Mouse (Mus musculus) heart, postnatal 0 days (tissue): ENCODE measurements around the gene Znhit2.

Source experiments
- CTCF ChIP-seq: IDR thresholded peaks from 2 replicates; pipeline ENCODE4 v1.5.1; 2016; ENCODE audit warnings: antibody characterized with exemption, control low read depth, low read depth
- EP300 ChIP-seq: IDR thresholded peaks from 2 replicates; pipeline ENCODE4 v1.6.1; 2016; ENCODE audit warnings: antibody characterized with exemption, low read depth

- TF ChIP-seq CTCF (no peak), EP300 (no peak)
Observed at GRCm38 (mm10) chr19:6028991-6029390, 32.0 kb upstream of the Znhit2 start.
